Mouse (Mus musculus): ENCODE measurements around the gene Acacb. TPM values are rescaled to one million over a fixed set of nuclear protein-coding genes. Genes with fewer than 3 reads are reported as not detected.

Gene Acacb
- polyA plus RNA-seq, 2 experiments = 2.7 to 4.9 TPM

DNA sequence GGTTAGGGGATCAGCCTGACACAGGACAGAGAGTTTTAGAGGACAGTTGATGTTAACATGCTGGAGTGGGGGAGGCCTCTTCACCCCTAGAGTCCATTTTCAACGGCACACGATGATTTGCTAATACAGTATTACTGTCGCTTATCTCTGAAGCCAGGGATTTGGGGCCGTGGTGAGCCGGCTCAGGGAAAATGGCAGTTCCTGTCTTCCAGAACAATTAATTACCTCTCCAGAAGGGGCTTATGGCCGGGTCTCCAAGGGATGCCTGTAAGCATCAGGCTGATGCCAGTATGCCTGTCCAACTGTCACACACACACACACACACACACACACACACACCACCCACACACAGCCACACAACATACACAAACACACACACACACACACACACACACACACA is 136.0 kb downstream of the Acacb start:
- peaks cover 7% of the 10 kb centered on the region; the same call in 1 of the 2 replicates for H3K27me3 ChIP-seq (ENCODE audit: control insufficient read depth, insufficient read depth, low read length)
- no peak overlapping the region for H3K4me3 ChIP-seq (replicated peaks; ENCODE audit: low read length)
- 45% methylated on average over 6 of the region's 6 CpGs for WGBS
- no peaks in the 10 kb centered on the region for H3K4me1 ChIP-seq (ENCODE audit: control insufficient read depth, insufficient read depth, low read length)
- ATAC-seq (ENCODE audit: low FRiP score, low read depth) (no peak), DNase-seq (ENCODE audit: low spot score) (no peak)
- no peak overlapping the region for H3K4me2 ChIP-seq (replicated peaks; ENCODE audit: low read depth, low read length, severe bottlenecking)
- no peaks in the 10 kb centered on the region for H3K9me3 ChIP-seq (ENCODE audit: control insufficient read depth, low read length)
- H3K36me3 ChIP-seq (ENCODE audit: control insufficient read depth, insufficient read depth, low read length) = no peaks in the 10 kb centered on the region
- H3K27ac ChIP-seq (replicated peaks; ENCODE audit: low read depth, low read length) = no peak overlapping the region
- no peak for TF ChIP-seq POLR2A (IDR thresholded peaks at IDR 0.05; ENCODE audit: borderline replicate concordance, extremely low read depth, insufficient read depth, insufficient read length)
- no peak overlapping the region for H3K9ac ChIP-seq (ENCODE audit: low read depth, low read length, severe bottlenecking)

- no peak overlapping the region for H3K27ac ChIP-seq (replicated peaks; ENCODE audit: low read depth, low read length)
- no peaks in the 10 kb centered on the region for H3K27me3 ChIP-seq (ENCODE audit: control insufficient read depth, insufficient read depth, low read length)
- DNase-seq (ENCODE audit: low spot score) = no peak
- no peaks in the 10 kb centered on the region for H3K9me3 ChIP-seq (ENCODE audit: control insufficient read depth, low read length)
- no peaks in the 10 kb centered on the region for H3K36me3 ChIP-seq (ENCODE audit: control insufficient read depth, insufficient read depth, low read length)
- 36% methylated on average over 13 of the region's 13 CpGs for WGBS
- TF ChIP-seq POLR2A (IDR thresholded peaks at IDR 0.05; ENCODE audit: borderline replicate concordance, extremely low read depth, insufficient read depth, insufficient read length) = no peak
- H3K9ac ChIP-seq (ENCODE audit: low read depth, low read length, severe bottlenecking) = no peak overlapping the region
- H3K4me3 ChIP-seq (replicated peaks; ENCODE audit: low read length) = no peak overlapping the region
- no peak overlapping the region for H3K4me2 ChIP-seq (replicated peaks; ENCODE audit: low read depth, low read length, severe bottlenecking)
- no peak for ATAC-seq (ENCODE audit: low FRiP score, low read depth)
- H3K4me1 ChIP-seq (ENCODE audit: control insufficient read depth, insufficient read depth, low read length) = no peaks in the 10 kb centered on the region
Observed at GRCm38 (mm10) chr5:114284604-114285397, 138.5 kb downstream of the Acacb start.

- Histone ChIP-seq H3K4me2 (replicated peaks; ENCODE audit: low read depth, low read length, severe bottlenecking) (no peak overlapping the region), H3K9ac (ENCODE audit: low read depth, low read length, severe bottlenecking) (no peak overlapping the region), H3K27ac (replicated peaks; ENCODE audit: low read depth, low read length) (no peak overlapping the region), H3K36me3 (ENCODE audit: control insufficient read depth, insufficient read depth, low read length) (no peaks in the 10 kb centered on the region), H3K4me3 (replicated peaks; ENCODE audit: low read length) (no peak overlapping the region), H3K27me3 (ENCODE audit: control insufficient read depth, insufficient read depth, low read length) (no peaks in the 10 kb centered on the region), H3K4me1 (ENCODE audit: control insufficient read depth, insufficient read depth, low read length) (no peaks in the 10 kb centered on the region), H3K9me3 (ENCODE audit: control insufficient read depth, low read length) (no peaks in the 10 kb centered on the region)
- TF ChIP-seq POLR2A (IDR thresholded peaks at IDR 0.05; ENCODE audit: borderline replicate concordance, extremely low read depth, insufficient read depth, insufficient read length) = no peak
- ATAC-seq (ENCODE audit: low FRiP score, low read depth) (no peak), DNase-seq (ENCODE audit: low spot score) (no peak)
- 43% methylated on average over 3 of the region's 3 CpGs for WGBS
Observed at GRCm38 (mm10) chr5:114285398-114285700, 139.0 kb downstream of the Acacb start.

GRCm38 (mm10) chr5:114286102-114286501 is 139.8 kb downstream of the Acacb start:
- ATAC-seq (ENCODE audit: low FRiP score, low read depth) = no peak

GRCm38 (mm10) chr5:114286872-114287571 is 140.7 kb downstream of the Acacb start:
- Histone ChIP-seq H3K4me2 (replicated peaks; ENCODE audit: low read depth, low read length, severe bottlenecking) (no peak overlapping the region), H3K4me1 (ENCODE audit: control insufficient read depth, insufficient read depth, low read length) (no peaks in the 10 kb centered on the region), H3K9me3 (ENCODE audit: control insufficient read depth, low read length) (no peaks in the 10 kb centered on the region), H3K27me3 (ENCODE audit: control insufficient read depth, insufficient read depth, low read length) (no peaks in the 10 kb centered on the region), H3K27ac (replicated peaks; ENCODE audit: low read depth, low read length) (no peak overlapping the region), H3K4me3 (replicated peaks; ENCODE audit: low read length) (no peak overlapping the region), H3K9ac (ENCODE audit: low read depth, low read length, severe bottlenecking) (no peak overlapping the region), H3K36me3 (ENCODE audit: control insufficient read depth, insufficient read depth, low read length) (no peaks in the 10 kb centered on the region)
- DNase-seq (ENCODE audit: low spot score) = no peak
- WGBS = 80% methylated on average over 16 of the region's 16 CpGs
- TF ChIP-seq POLR2A (IDR thresholded peaks at IDR 0.05; ENCODE audit: borderline replicate concordance, extremely low read depth, insufficient read depth, insufficient read length) = no peak
- ATAC-seq (ENCODE audit: low FRiP score, low read depth) = no peak

More at GRCm38 (mm10) chr5:114286102-114286501, 139.8 kb downstream of the Acacb start:
- Histone ChIP-seq H3K9me3 (ENCODE audit: control insufficient read depth, low read length) (no peaks in the 10 kb centered on the region), H3K27me3 (ENCODE audit: control insufficient read depth, insufficient read depth, low read length) (no peaks in the 10 kb centered on the region), H3K4me2 (replicated peaks; ENCODE audit: low read depth, low read length, severe bottlenecking) (no peak overlapping the region), H3K4me1 (ENCODE audit: control insufficient read depth, insufficient read depth, low read length) (no peaks in the 10 kb centered on the region), H3K27ac (replicated peaks; ENCODE audit: low read depth, low read length) (no peak overlapping the region), H3K9ac (ENCODE audit: low read depth, low read length, severe bottlenecking) (no peak overlapping the region), H3K4me3 (replicated peaks; ENCODE audit: low read length) (no peak overlapping the region), H3K36me3 (ENCODE audit: control insufficient read depth, insufficient read depth, low read length) (no peaks in the 10 kb centered on the region)
- WGBS = 78% methylated on average over 4 of the region's 4 CpGs
- no peak for DNase-seq (ENCODE audit: low spot score)
- no peak for TF ChIP-seq POLR2A (IDR thresholded peaks at IDR 0.05; ENCODE audit: borderline replicate concordance, extremely low read depth, insufficient read depth, insufficient read length)
